Mouse (Mus musculus): ENCODE measurements around the gene Epha10. TPM values are rescaled to one million over a fixed set of nuclear protein-coding genes. Genes with fewer than 3 reads are reported as not detected.

The Epha10 gene
- total and polyA plus RNA-seq, 2 experiments from 2014 or later, result 4.0 to 9.6 TPM

DNA sequence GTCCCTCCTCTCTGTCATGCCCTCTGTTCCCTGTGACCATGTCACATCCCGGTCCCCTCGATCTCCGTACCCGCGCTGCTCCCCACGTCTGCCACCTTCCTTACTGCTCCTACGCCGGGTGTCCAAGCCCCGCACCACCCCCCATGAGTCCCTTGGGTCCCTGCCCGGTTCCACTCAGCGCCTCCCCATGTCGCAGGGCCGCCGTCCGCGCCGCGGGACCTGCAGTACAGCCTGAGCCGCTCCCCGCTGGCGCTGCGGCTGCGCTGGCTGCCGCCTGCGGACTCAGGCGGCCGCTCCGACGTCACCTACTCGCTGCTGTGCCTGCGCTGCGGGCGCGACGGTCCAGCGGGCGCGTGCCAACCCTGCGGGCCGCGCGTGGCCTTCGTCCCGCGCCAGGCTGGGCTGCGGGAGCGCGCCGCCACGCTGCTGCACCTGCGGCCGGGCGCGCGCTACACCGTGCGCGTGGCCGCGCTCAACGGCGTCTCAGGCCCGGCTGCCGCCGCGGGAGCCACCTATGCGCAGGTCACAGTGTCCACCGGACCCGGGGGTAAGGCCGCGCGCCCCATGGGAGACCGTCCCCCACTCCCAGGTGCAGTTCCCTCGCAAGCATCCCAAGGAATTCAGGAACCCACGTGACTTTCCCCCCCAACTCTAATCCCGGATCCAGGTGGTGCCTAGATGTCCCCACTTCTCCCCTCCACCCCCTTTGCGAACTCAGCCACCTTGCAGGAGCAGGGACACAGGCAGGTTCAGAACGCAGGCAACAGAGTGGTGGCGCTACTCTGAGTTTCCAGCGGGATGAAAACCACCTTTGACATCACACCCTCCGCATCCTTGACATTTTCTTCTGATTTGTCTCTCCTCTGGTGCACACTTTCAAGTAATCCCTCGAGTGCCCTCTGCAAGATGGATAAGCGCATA is 14.1 kb downstream of the Epha10 start:
- 3% methylated on average over 83 of the region's 83 CpGs for WGBS
- 0 out of 2 replicates have a peak overlapping the region, but pooled peaks have one; percentile 4 for H3K27ac ChIP-seq (ENCODE audit: low read depth, low read length)
- peak overlapping the region; percentile 64 for H3K9ac ChIP-seq
- no peaks in the 10 kb centered on the region for H3K9me3 ChIP-seq (ENCODE audit: low read length)
- H3K4me2 ChIP-seq (ENCODE audit: low read depth), result peak overlapping the region; percentile 80
- DNase-seq (peak; percentile 73), ATAC-seq (peak; percentile 79)
- H3K4me3 ChIP-seq (ENCODE audit: low read depth, low read length), result peak overlapping the region; percentile 55
- peak; percentile 32; the same call in 1 of the 2 replicates for TF ChIP-seq CTCF (IDR thresholded peaks at IDR 0.05; ENCODE audit: low read depth)
- H3K36me3 ChIP-seq (ENCODE audit: insufficient read depth), result no peaks in the 10 kb centered on the region
- H3K27me3 ChIP-seq (ENCODE audit: insufficient read depth, low read length), result peaks cover 17% of the 10 kb centered on the region; the same call in 1 of the 2 replicates
- H3K4me1 ChIP-seq (ENCODE audit: insufficient read depth), result no peaks in the 10 kb centered on the region

- Histone ChIP-seq H3K27ac (ENCODE audit: low read depth, low read length) (no peak overlapping the region), H3K36me3 (ENCODE audit: insufficient read depth) (no peaks in the 10 kb centered on the region), H3K9ac (no peak overlapping the region), H3K9me3 (ENCODE audit: low read length) (no peaks in the 10 kb centered on the region), H3K4me2 (ENCODE audit: low read depth) (no peak overlapping the region), H3K4me3 (ENCODE audit: low read depth, low read length) (no peak overlapping the region), H3K27me3 (ENCODE audit: insufficient read depth, low read length) (peaks cover 11% of the 10 kb centered on the region; the same call in 1 of the 2 replicates), H3K4me1 (ENCODE audit: insufficient read depth) (no peaks in the 10 kb centered on the region)
- WGBS, result 23% methylated on average over 10 of the region's 10 CpGs
- TF ChIP-seq CTCF (IDR thresholded peaks at IDR 0.05; ENCODE audit: low read depth), result no peak
- ATAC-seq, result no peak
- no peak for DNase-seq
These were observed 17.7 kb downstream of the Epha10 start for GRCm38 (mm10) chr4:124898428-124898827.

- DNase-seq, result no peak
- Histone ChIP-seq H3K27ac (ENCODE audit: low read depth, low read length) (no peak overlapping the region), H3K4me1 (ENCODE audit: insufficient read depth) (no peaks in the 10 kb centered on the region), H3K9ac (no peak overlapping the region), H3K4me2 (ENCODE audit: low read depth) (no peak overlapping the region), H3K36me3 (ENCODE audit: insufficient read depth) (no peaks in the 10 kb centered on the region), H3K4me3 (ENCODE audit: low read depth, low read length) (no peak overlapping the region), H3K27me3 (ENCODE audit: insufficient read depth, low read length) (peaks cover 11% of the 10 kb centered on the region; the same call in 1 of the 2 replicates), H3K9me3 (ENCODE audit: low read length) (no peaks in the 10 kb centered on the region)
- WGBS, result 55% methylated on average over 5 of the region's 5 CpGs
- no peak for ATAC-seq
- TF ChIP-seq CTCF (IDR thresholded peaks at IDR 0.05; ENCODE audit: low read depth), result no peak
These were observed 19.2 kb downstream of the Epha10 start for GRCm38 (mm10) chr4:124899906-124900305.

GRCm38 (mm10) chr4:124905417-124905816 is 24.7 kb downstream of the Epha10 start:
- Histone ChIP-seq H3K36me3 (ENCODE audit: insufficient read depth) (no peaks in the 10 kb centered on the region), H3K4me1 (ENCODE audit: insufficient read depth) (no peaks in the 10 kb centered on the region; the same call in 1 of the 2 replicates), H3K4me3 (ENCODE audit: low read depth, low read length) (no peak overlapping the region), H3K27me3 (ENCODE audit: insufficient read depth, low read length) (no peaks in the 10 kb centered on the region), H3K27ac (ENCODE audit: low read depth, low read length) (no peak overlapping the region), H3K9ac (no peak overlapping the region), H3K9me3 (ENCODE audit: low read length) (no peaks in the 10 kb centered on the region), H3K4me2 (ENCODE audit: low read depth) (no peak overlapping the region)
- ATAC-seq, result no peak
- no peak for DNase-seq
- TF ChIP-seq CTCF (IDR thresholded peaks at IDR 0.05; ENCODE audit: low read depth), result no peak
- WGBS, result 75% methylated on average over 4 of the region's 4 CpGs

GRCm38 (mm10) chr4:124905971-124906822 is 25.5 kb downstream of the Epha10 start:
- no peak overlapping the region for H3K4me3 ChIP-seq (ENCODE audit: low read depth, low read length)
- H3K4me2 ChIP-seq (ENCODE audit: low read depth), result peak overlapping the region; percentile 43
- TF ChIP-seq CTCF (IDR thresholded peaks at IDR 0.05; ENCODE audit: low read depth), result no peak
- DNase-seq, result peak; percentile 48
- 6% methylated on average over 21 of the region's 21 CpGs for WGBS
- H3K27ac ChIP-seq (ENCODE audit: low read depth, low read length), result no peak overlapping the region
- no peaks in the 10 kb centered on the region for H3K27me3 ChIP-seq (ENCODE audit: insufficient read depth, low read length)
- no peaks in the 10 kb centered on the region; the same call in 1 of the 2 replicates for H3K4me1 ChIP-seq (ENCODE audit: insufficient read depth)
- H3K36me3 ChIP-seq (ENCODE audit: insufficient read depth), result no peaks in the 10 kb centered on the region
- peak; percentile 75 for ATAC-seq
- H3K9ac ChIP-seq, result peak overlapping the region; percentile 28; the same call in 1 of the 2 replicates
- no peaks in the 10 kb centered on the region for H3K9me3 ChIP-seq (ENCODE audit: low read length)

DNA sequence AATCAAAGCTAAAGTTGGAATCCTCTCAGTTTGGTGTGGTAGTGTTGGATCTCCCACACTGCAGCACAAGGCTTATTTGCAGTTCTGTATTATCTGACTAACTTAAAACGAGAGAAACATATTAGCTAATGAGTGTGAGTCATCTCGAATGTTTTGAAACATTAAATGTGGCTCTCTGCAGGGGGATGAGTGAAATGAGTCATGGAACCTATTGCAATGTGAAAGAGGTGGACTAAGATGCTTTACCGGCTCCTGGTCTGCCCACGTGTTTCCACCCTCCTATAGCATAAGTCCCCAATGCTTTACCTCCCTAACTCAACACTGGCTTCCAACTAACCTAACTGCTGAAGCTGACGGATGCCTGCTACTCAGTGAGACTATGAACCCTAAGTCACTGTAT is 47.4 kb downstream of the Epha10 start:
- 89% methylated on average over 5 of the region's 5 CpGs for WGBS
- no peak for ATAC-seq
- no peak for DNase-seq
- no peaks in the 10 kb centered on the region for H3K4me1 ChIP-seq (ENCODE audit: insufficient read depth)
- no peak overlapping the region for H3K4me3 ChIP-seq (ENCODE audit: low read depth, low read length)
- no peak overlapping the region for H3K4me2 ChIP-seq (ENCODE audit: low read depth)
- H3K9me3 ChIP-seq (ENCODE audit: low read length), result no peaks in the 10 kb centered on the region
- 0 out of 2 replicates have a peak, but pooled peaks cover 6% of the 10 kb centered on the region for H3K36me3 ChIP-seq (ENCODE audit: insufficient read depth)
- H3K27me3 ChIP-seq (ENCODE audit: insufficient read depth, low read length), result no peaks in the 10 kb centered on the region
- H3K9ac ChIP-seq, result no peak overlapping the region
- no peak for TF ChIP-seq CTCF (IDR thresholded peaks at IDR 0.05; ENCODE audit: low read depth)
- no peak overlapping the region for H3K27ac ChIP-seq (ENCODE audit: low read depth, low read length)
